Mouse (Mus musculus): ENCODE results near the gene 6030408B16Rik.

- TF ChIP-seq TAL1 (IDR thresholded peaks at IDR 0.05; ENCODE audit: low read length) (no peak), GATA1 (IDR thresholded peaks at IDR 0.05; ENCODE audit: low read length) (no peak)
Observed at GRCm38 (mm10) chr15:101292012-101292411, 1.0 kb upstream of the 6030408B16Rik start.

Measured in erythroblast, embryonic 14.5 days (primary cell).